Mouse (Mus musculus) frontal cortex, postnatal 14 days (tissue): ENCODE results near the gene Fam102a.
A peak's percentile ranks its signal among the peaks of the same experiment; 100 is the strongest.

ENCODE experiments used
- DNase-seq, 2 experiments: peaks; one replicate each; pipeline ENCODE4 v3.0.0; 2022; ENCODE audit warnings: low spot score in 2 of 2

The Fam102a gene

DNA sequence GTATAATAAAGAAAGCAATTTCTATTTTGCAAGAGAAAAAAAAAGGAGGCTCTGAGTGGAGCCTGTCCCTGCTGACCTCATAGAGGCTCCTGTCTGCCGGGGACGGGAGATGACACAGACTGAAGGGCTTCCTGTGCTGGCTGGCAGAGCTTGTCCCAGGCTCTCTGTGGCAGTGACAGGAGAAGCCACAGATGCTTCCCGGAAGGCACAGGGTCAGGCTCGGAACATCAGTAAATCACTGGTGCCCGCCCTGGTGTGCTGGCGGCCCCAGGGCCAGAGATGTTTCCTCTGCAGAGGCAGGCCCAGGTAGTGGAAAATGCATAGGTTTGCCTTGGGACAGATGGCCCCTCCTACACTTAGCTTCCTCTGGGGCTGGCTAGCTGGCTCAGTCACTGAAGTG is 20.8 kb upstream of the Fam102a start:
- DNase-seq, result no peak

DNA sequence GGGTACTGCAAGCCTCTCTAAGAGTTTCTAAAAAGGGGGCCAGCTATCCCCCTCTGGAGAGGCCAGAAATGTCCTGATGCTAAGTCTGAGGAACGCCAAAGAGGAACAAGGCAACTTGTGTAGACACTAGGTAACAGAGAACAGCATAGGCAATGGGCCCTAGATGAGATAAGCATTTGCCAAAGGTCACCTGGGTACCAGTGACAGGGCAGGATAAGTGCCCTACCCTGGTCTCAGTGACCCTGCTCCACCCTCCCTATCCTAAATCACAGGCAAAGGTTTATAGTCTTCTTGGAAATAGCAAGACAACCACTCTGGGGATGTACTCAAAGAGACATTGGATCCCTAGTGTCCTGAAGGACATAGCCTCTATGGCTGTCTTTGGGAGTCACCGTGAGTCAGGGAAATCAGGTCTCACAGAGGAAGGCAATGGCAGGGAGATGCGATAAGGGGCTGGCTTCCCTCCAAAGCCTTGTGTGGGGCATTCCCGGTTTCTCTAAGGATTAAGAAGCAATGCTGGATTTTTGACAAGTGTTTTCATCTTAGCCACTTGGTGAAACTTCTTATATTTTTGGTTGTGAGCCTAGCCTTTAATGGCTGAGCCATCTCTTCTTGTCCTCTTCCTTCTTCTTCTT is 17.8 kb upstream of the Fam102a start:
- no peak for DNase-seq

DNA sequence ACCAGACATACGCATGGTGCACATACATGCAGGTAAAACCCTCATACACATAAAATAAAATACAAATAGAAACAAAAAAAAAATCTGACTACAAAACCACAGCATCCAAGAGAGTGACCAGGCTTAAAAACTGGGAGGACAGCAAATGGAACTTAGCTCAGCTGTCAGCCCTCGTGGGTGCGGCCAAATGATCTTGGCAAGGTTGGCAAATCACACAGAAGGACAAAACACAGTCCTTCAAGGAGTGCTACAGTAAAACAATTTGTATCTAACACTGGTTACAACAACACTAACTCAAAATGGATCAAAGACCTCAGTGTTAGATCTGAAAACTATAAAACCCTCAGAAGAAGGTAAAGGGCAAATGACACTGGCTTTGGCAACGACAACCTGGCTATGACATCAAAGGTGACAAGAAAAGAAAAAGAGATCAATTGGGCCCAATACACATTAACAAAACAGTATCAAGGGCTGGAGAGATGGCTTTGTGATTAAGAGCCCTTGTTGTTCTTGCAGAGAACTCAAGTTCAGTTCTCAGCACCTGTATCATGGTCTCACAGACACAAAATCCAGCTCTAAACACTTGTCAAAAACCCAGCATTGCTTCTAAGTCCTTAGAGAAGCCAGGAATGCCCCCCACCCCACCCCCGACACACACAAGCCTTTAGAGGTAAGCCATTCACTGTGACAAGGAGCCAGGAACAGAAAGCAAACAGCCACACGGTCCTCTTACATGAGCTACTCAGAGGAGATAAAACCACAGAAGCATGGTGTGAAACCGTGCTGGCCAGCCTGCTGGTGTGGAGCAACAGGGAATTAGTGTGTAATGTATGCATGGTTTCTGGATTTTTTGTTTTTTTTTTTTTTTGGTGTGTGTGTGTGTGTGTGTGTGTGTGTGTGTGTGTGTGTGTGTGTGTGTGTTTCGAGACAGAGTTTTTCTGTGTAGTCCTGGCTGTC is 14.8 kb upstream of the Fam102a start:
- no peak for DNase-seq

DNA sequence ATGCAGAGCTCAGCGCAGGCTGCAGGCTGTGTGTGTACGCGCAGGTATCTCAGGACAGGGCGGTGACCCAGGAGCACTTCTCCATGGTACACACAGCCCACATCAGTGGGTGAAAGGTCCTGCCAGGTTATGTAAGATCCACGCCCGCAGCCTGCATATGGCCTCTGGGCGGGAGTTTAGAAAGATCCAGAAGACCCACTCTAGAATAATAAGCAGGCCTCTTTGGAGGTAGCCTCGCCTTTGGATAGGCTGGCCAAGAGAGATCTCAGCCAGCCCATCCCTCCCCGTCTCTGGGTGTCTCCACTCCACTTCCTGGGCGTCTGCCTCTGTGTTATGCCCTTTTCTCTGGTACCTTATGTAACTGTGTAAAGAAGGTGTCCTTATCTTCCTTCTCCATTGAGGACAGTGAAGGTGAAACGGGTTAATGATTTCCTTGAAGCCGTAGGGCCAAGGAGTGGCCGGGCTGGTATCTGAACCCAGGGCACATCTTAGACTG is 10.5 kb upstream of the Fam102a start:
- no peak for DNase-seq

DNA sequence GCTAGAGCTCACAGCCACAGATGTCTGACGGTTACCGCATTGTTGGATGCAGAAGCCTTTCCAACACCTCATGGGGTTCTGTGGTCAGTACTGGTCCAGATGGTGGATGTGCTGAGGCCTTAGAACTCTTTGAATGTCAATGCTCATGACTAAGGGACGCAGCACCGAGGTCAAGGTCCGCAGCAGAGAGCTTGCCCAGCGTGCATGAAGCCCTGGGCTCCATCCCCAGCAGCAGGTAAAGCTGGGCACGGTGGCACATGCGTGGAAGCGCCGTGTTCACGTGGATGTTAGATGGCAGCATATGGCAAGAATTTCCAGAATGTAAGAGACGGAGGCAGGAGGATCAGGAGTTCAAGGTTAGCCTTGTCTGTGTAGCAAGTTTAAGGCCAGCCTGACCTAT is 9.3 kb upstream of the Fam102a start:
- no peak for DNase-seq

DNA sequence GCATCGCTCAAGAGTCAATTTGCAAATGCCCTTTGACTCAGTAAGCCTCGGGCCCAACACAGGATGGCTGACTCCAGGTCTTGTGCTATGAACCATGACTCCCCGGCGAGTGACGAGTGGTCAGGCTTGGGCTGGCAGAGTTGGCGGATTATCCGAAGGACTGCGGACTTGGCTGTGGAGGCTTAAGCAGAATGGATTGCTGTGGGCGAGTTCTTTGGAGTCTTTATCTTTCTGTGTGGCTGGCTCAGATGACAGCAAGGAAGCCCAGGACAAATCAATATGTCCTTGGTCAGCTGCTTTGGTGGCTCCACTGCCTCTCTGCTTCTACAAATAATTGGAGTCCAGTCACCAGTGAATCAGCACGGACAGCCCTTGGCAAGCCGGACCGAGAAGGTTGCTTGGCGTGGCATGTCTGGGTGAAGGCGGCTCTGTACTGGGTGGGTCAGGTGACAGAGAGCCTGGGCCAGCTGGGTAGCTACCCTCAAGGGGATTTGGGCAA is 7.6 kb upstream of the Fam102a start:
- no peak for DNase-seq

DNA sequence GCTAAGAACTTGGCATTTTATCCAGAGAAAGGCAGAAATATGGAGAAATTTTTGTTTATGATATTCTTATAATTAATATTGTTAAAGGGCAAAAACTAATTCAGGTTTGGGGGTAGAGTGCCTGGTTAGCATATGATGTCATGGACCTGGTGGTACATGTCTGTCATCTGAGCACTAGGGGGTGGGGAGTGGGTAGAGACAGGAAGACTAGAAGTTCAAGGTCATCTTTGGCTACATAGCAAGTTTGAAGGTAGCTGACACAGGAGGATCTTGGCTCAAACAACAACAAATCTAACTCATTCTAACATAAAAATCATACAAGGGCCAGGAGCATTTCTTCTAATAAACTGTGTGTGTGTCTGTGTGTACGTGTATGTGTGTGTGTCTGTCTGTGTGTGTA is 6.8 kb upstream of the Fam102a start:
- no peak for DNase-seq

DNA sequence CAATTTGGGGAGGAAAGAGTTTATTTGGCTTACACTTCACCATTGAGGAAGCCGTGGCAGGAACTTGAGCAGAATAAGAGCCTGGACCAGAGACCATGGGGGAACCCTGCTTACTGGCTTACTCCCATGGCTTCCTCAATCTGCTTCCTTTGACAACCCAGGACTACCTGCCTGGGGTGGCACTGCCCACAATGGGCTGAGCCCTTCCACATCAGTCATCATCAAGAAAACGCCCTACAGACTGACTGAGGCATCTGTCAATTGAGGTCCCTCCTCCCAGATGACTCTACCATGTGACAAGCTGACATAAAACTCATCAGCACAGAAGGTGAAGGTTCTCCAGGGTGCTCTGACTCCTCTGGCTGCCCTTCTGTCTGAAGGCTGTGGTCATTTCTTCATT is 4.7 kb upstream of the Fam102a start:
- no peak for DNase-seq

DNA sequence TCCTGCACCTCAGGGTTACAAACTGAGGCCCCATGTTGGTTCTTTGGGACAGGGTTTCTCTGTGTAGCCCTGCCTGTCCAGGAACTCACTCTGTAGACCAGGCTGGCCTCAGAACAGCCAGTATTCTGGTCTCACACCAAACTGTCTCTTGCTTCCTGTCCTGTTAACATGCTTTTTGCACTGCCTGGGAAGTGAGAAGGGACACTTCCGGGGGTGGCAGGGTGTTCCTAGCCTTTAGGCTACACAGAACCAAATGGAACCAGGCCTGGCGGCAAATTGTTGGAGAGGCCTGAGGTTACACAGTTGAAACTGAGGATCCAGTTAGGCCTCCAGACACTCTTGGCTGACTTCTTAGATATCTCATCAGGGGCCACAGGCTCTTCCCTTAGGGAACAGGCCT is 2.0 kb upstream of the Fam102a start:
- DNase-seq, result no peak

DNA sequence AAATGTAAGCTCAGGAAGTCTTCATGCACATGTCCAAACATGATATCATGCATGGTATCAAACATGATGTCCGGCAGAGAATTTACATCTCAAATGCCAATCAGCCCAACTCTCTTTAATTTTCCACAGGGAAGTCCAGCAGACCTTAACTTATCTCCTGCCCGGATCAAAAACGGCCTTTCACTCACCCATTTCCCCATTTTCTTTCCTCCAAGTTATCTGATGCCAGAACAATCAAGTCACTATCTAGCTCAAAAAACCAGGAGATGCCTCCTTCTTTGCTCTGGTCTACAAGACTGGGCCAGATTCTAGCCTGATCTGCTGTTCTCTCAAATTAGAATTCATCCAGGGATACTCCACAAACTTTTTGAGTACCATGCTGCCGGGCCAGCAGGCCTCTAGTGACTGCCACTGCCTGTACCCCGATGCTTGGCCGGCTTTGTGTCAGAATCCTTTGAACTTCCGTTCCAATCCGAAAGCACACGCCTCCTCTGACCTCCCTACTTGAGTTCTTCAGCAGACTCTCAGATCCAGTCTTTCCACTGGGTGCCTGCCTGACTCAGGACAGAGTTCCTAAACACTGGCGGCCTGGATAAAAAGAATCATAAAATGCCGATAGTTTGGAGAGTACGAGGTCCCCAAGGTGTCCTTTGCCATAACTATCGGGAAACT is 935 bp upstream of the Fam102a start:
- no peak for DNase-seq

DNA sequence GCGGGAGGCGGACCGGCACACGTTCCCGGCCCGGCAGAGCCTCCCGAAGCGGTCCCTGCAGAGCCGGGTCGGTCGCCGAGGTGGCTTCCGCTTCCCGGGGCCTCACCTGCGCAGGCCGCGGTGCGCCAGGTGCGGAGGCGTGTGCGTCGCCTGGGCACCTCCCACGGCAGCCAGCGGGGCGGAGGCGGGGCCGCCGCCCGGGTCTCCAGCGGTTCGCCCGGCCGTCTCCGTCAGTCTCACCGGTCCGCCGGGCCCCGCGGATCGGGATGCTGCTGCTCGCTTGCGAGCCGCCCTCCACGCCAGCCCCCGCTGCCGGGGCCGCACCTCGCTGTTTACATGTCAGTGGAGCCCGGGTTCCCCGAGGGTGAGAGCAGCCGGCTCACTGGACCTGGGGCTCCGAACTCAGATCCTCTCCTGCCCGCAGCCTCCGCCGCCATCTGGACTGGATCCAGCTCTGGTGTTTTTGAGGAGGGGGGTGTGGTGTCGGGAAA is 414 bp downstream of the Fam102a start:
- DNase-seq, result peak; percentile 40 to 49

DNA sequence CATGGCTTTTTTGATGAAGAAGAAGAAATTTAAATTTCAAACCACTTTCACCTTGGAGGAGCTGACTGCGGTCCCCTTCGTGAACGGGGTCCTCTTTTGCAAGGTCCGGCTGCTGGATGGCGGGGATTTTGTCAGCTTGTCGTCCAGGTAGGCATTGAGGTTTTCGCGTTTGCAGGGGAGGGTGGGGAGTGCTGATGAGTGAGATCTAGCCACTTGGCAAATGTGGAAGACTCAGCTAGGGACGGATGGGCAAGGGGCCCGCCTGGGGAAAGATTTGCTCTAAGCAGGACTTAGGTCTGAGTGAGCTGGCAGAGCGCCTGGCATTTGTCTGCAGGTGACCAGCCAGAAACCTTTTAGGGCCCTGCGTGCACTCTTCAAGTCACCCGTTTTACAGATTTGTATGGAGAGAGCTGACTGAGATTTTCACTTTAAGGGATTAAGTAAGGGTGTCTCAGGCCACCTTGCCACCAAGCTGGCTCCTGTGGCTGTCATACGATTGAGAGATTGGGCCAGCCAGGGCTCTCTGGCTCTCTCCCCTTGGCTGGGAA is 1.0 kb downstream of the Fam102a start:
- peak in 1 of 2 experiments; percentile 24 for DNase-seq

DNA sequence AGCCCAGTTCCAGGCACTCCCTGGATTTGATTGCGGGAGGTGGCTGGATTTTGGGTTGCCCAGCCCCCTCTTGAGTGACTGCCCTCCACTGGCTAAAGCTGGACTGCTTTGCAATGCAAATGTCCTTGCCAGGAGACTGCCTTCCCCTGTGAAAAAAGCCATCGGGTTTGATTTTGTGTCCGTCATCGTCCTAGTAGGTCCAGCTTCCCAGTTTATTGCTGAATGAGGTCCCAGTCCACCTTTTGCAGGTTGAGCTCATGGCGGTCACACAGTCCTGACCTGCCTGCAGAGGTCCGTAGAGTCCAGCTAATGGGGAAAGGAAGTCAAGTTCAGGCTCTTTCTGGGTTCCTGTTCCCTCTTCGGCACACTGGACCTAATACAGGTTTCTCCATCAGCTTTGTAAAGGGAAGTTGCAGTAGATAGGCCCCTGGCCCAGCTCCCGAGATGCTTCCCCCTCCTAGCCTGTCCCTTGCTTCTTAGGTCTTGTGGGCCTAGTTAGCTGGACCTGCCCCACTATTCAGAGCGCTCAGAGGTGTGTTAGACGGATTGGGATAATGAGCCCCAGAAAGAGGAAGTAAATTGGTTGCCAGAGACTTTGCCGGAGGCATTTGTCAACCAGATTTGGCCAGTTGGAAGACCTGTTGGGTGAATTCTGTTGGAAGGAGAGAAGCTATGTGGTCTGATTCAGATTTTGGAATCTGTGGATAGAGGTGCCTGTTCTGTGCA is 1.7 kb downstream of the Fam102a start:
- DNase-seq, result peak; percentile 44 to 53

DNA sequence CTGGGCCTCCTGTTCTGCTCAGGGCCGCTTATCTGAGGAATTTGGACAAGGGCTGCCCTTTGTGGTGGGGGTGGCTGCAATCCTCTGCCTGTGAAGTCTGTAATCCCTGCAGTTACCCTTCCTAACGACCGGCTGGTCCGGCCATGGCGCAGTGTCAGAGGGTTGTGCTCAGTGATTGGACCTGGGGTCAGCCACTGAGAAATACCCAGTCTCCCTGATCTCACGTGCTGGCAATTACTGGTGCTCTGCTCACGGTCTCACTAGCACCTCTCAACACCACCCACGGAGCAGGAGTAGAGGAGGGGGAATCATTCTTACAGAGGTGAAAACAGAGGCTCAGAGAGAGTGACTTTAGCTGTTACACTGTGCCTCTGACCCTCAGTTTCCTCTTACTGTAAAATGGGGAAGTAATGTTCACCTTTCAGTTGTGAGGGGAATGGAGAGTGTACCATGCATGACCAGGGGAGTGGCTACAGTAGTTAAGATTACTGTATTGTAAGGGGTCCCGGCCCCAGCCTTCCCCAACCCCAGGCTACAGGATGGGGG is 2.3 kb downstream of the Fam102a start:
- DNase-seq, result no peak

DNA sequence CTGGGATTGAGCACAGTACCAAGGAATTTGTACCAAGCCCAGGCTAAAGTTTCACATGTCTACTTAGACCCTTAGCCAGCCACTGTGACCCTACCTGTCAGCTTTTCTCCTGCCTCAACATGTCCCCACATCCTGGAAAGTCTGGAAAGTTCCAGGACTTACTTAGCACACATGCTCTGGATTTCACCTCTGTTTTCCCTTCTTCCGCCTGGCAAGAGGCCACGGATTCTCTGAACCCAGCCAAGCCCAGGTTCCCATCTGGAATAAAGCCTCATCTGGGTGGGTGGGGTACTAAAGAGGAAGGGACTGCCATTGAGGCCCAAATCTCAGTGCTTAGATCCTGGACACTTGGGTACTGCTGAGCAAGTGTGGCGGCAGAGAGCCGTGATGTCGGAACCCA is 2.8 kb downstream of the Fam102a start:
- no peak for DNase-seq

DNA sequence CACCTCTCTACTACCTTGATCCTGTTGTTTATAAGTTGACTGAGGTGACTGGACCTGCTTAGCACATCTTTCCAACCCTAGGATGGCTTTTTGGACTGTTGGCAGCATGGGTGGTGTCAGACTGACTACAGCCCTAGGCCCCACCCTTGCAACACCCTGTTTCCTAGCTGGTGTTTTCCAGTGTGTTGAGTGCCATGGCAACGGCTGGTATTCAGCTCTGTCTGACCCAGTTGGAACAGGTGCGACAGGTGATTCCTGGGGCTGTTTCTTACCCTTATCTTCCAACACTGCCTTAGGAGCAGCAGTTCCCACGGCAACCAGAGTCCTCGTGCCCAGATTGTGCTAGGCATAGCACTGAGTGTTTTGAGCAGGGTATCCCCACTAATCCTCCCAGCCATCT is 3.3 kb downstream of the Fam102a start:
- DNase-seq, result no peak

DNA sequence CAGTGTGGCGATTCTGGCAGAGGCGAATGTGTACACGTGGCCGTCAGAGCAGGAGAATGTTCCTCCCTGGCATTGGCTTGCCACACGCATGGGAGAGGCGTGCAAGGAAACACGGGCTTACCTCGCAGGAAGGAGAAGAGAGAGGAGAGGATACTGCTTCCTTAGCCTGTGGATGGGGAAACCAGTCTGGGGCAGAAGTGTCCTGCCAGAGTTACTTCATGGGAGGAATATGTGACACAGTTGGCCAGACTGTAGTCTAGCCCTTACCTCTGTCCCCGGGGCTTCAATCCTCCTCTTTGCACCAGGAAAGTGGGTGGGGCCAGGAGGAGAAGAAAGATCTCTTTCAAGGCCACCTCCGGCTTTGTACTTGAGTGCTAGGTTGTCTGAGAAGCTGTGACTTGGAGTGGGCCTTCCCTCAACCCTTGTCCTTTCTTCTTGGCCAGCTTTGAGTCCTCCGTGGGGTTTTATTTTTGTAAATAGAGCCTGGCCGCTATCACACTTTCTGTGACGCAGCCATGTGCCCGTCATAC is 4.4 kb downstream of the Fam102a start:
- no peak for DNase-seq

DNA sequence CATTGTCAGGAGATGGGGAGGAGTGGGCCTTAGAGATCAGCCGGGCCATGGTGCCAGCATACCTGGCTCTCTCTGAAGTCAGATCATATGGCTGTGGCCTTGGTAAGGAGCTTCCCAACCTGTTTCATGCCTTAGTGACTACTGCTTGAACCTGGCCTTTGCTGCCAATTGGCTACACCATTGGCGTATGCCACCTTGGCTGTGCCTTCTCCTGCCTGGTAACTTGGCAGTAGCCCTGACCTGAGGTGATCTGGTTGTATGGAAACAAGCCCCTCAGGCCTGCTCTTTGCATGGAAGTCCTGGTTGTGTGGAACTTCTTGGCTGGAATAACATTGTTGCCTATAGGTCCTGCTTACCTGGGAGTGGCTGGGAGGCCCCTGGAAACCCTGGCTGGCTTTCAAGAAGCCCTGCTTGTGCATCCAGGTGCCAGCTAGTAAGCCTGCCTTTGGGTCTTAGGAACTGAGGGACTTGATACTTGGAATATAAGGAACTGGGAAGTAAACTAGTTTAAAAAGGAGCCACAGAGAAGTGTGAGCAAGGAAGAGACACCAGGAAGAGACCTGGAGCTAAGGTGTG is 6.3 kb downstream of the Fam102a start:
- no peak for DNase-seq

DNA sequence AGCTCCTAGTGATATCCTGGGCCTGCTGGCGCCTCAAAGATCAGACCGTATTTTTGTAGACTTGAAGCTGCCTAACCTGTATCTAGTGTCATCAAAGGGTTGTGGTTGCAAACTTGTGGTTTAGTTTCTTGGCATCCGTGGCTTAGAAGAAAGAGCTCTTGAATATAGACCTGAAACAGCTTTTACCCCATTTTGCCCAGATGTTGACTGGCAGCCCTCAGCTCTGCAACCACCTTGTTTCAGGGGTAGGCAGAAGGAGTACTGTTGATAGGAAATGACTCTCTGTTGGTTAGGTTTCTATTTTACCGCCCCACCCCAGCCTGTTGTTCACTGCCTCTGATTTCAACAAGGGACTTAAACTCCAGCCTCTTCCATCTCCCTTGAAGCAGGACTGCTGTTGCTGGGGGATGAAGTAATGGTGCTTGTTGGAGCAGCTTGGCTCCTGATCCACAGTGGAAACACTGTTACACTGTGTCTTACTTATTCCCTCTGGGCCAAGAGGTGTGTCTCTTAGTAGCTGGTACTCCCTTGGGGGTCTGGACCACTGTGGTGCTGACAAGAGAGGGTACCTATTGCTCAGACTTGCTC is 6.9 kb downstream of the Fam102a start:
- DNase-seq, result no peak

DNA sequence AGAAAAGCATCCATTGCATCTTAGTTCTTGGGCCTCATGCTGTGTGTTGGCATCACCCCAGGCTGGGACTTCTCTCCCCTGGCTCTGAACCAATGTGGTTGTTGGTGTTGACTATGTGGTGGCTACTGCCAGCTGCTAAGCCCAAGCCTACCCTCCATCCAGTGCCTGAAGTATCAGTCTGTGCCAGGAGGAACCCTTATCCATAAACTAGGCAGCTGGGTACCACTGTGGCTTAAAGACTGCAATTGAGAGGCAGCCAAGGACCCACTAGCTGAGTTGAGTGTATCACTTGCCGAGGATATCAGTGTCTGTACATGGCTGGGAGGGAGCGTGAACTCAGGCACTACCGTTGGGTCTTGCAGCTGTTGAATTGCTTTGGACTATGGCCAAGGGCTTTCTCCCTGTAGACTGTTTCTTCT is 7.9 kb downstream of the Fam102a start:
- no peak for DNase-seq
